Mouse (Mus musculus) liver, embryonic 13.5 days (tissue): ENCODE measurements around the gene Tmem181a. TPM values are rescaled to one million over a fixed set of nuclear protein-coding genes. Genes with fewer than 3 reads are reported as not detected.
"Not testable (repeated sequence)": the region's sequence is repeated elsewhere in the genome, so short reads cannot be mapped to it uniquely, and the experiment has no call there.

ENCODE experiments used
- ATAC-seq: fragments of 200-750 bp; cut with Nextera tagmentation; 2 replicates; pipeline ENCODE4 v1.8.0; 2017; ENCODE audit warnings: low read depth, mild to moderate bottlenecking, moderate number of reproducible peaks, moderate library complexity
- DNase-seq: peaks from one replicate; pipeline ENCODE4 v3.0.0; 2022
- H3K27ac ChIP-seq: fragments of 300-500 bp; sonication (generic); 2 replicates; pipeline ENCODE4 v1.5.1; 2015; ENCODE audit warnings: moderate library complexity, mild to moderate bottlenecking, inconsistent platforms
- H3K27me3 ChIP-seq: fragments of 300-500 bp; sonication (generic); 2 replicates; pipeline ENCODE4 v1.6.1; 2015; ENCODE audit warnings: mild to moderate bottlenecking, inconsistent platforms
- H3K36me3 ChIP-seq: fragments of 300-500 bp; sonication (generic); 2 replicates; pipeline ENCODE4 v1.6.1; 2015; ENCODE audit warnings: mild to moderate bottlenecking, inconsistent platforms
- H3K4me1 ChIP-seq: fragments of 300-500 bp; sonication (generic); replicated peaks from 2 replicates; pipeline ENCODE4 v1.6.1; 2015; ENCODE audit warnings: inconsistent platforms
- H3K4me2 ChIP-seq: fragments of 300-500 bp; sonication (generic); 2 replicates; pipeline ENCODE4 v1.6.1; 2015; ENCODE audit warnings: inconsistent platforms, mild to moderate bottlenecking, moderate library complexity
- H3K4me3 ChIP-seq: fragments of 300-500 bp; sonication (generic); replicated peaks from 2 replicates; pipeline ENCODE4 v1.5.1; 2015; ENCODE audit warnings: mild to moderate bottlenecking, inconsistent platforms
- H3K9ac ChIP-seq: fragments of 300-500 bp; sonication (generic); 2 replicates; pipeline ENCODE4 v1.6.1; 2015; ENCODE audit warnings: mild to moderate bottlenecking, inconsistent platforms
- H3K9me3 ChIP-seq: fragments of 300-500 bp; sonication (generic); replicated peaks from 2 replicates; pipeline ENCODE4 v1.6.1; 2016; ENCODE audit warnings: inconsistent platforms
- WGBS: fragments of 180-500 bp; shearing (Covaris S2); methylation state at CpG from one replicate; pipeline ENCODE4 v1.1.7; 2015; ENCODE audit not compliant: insufficient replicate concordance; 5-methylcytosine and 5-hydroxymethylcytosine counted together
- polyA plus RNA-seq: library from polyadenylated mRNA; unstranded; fragments of >200 nt; fragmentation: Nextera tagmentation; extraction: Ambion mirVana; gene quantifications from 2 replicates; pipeline ENCODE4 v1.2.1, GENCODE M21; 2015

Tmem181a gene
- polyA plus RNA-seq, 1 experiment from 2014 or later, result 3.3 TPM

DNA sequence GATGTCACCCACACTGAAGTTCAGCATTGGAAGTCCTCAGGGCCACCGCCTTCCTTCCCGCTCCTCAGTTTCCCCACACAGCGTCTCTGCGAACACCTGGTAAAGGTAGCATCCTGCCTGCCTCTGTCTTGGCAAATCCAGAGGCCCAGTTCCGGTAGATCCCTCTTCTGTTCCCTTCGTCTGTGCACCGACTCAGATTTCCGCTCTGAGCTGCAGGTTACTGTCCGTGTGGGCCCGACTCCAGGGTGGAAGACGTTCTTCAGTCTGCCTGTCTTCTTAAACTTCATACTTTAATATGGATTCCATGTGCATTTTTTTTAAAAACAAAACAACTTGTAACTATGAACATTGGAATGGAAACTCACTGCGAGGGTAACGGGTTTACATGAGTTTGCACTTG lies 49.8 kb downstream of the Tmem181a start:
- H3K4me2 ChIP-seq, H3K9ac ChIP-seq, H3K27ac ChIP-seq, H3K36me3 ChIP-seq, H3K4me3 ChIP-seq, DNase-seq, ATAC-seq, H3K27me3 ChIP-seq, H3K4me1 ChIP-seq, H3K9me3 ChIP-seq: not testable (repeated sequence)
- 85% methylated on average over 11 of the region's 13 CpGs for WGBS

DNA sequence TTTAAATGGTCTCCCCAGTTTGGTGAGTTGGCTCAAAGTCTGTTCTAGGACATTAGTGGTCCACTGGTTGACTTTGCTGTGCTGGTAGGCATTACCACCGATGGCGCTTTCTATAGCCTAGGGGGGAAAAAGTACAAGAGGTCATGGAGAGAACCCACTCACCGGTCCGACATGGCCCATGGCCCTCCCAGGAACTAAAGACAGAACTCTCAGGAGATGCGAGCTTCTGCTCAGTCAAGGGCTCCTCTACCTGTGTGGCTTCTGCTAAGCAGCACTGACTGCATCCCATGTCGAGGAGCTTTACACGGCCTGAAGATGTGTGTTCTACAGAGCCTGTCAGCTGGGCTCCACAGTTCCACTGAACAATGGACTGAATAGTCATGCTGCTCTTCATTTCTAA lies 55.1 kb downstream of the Tmem181a start:
- H3K4me3 ChIP-seq, H3K4me1 ChIP-seq, H3K36me3 ChIP-seq, DNase-seq, H3K27me3 ChIP-seq, ATAC-seq, H3K9ac ChIP-seq, H3K9me3 ChIP-seq, H3K4me2 ChIP-seq, H3K27ac ChIP-seq: not testable (repeated sequence)
- WGBS, result 91% methylated on average over 7 of the region's 7 CpGs

DNA sequence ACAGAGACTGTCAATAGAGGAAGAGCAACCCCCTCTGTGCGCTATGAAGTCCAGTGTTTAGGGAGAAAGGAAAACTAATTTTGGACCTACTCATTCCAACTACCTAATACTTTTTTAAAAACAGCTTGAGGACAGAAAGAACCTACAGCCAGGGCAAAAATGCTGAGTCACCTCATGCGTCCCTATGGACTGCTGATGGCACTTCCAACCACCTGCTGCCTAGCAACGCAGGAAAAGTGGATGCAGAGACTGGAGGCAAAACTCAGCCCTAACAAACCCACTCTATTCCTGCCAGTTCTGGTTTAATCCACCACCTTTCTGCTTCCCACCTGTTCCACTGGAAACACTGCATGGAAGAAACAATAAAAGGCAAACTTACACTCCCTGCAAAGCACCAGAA lies 56.1 kb downstream of the Tmem181a start:
- not testable (repeated sequence) for H3K4me2 ChIP-seq, H3K4me1 ChIP-seq, H3K27me3 ChIP-seq, H3K36me3 ChIP-seq, H3K27ac ChIP-seq, DNase-seq, H3K9ac ChIP-seq, ATAC-seq, H3K4me3 ChIP-seq, H3K9me3 ChIP-seq
- WGBS, result 78% methylated on average over 3 of the region's 3 CpGs

GRCm38 (mm10) chr17:6314493-6314892 lies 57.8 kb downstream of the Tmem181a start:
- ATAC-seq, H3K4me2 ChIP-seq, H3K4me3 ChIP-seq, H3K27me3 ChIP-seq, H3K27ac ChIP-seq, H3K9me3 ChIP-seq, DNase-seq, H3K9ac ChIP-seq, H3K4me1 ChIP-seq, H3K36me3 ChIP-seq: not testable (repeated sequence)
- WGBS, result 64% methylated on average over 2 of the region's 3 CpGs

DNA sequence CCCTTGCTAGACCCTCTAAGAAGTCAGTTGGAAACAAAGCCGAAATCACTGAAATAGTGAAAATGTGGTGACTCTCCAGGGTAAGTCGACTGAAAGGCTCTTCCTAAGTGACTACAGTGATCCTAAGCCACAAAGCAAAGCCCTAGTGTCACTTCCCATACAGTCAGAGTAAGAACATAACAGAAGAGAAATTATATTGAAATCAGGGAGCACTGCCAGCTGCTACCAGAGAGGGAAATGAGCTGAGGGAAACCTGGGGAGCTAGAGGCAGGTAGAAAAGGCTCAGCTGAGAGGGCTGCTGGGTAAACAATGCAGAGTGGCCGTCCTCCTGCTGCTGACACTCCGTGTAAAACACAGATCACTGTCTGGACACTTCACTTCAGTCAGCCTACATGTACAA lies 59.0 kb downstream of the Tmem181a start:
- H3K4me3 ChIP-seq, H3K9me3 ChIP-seq, H3K27ac ChIP-seq, H3K27me3 ChIP-seq, ATAC-seq, H3K9ac ChIP-seq, H3K4me2 ChIP-seq, H3K36me3 ChIP-seq, H3K4me1 ChIP-seq, DNase-seq: not testable (repeated sequence)
- WGBS, result 50% methylated on average over 3 of the region's 4 CpGs

DNA sequence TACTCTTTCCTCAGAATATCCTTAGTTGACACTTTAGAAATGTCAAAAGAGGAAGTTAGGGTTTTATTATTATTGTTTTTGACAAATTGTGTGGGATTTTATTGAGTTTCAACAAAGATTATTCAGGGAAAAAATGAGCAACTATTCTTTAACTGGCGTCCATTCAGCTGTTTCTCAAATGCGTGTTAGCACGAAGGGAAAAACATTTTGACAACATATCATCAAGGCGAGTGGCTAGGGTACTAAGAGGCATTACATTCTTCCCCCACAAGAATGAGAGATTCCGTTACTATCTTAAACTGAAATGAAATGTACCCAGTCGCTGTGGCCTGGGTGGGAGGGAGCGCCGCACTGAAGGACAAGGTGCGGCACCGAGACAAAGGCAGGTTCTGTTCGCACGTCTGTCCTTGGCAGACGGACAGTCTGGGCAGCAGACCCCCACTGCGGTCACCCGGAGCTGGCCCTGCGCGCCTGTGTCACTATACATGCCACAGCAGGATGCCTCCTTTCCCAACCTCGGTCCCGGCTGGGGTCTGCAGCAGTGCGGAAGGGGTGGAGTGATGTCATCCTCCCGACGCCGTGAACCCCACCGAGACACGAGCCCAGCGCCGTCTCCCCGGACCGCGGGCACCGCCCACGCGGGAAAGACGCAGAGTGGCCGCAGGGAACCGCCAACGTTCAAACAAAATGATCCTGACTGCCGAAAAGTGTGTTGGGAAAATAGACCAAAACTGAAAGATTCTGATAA lies 59.9 kb downstream of the Tmem181a start:
- not testable (repeated sequence) for H3K9me3 ChIP-seq, H3K4me1 ChIP-seq, H3K27me3 ChIP-seq, H3K36me3 ChIP-seq, H3K27ac ChIP-seq
- ATAC-seq (peak; percentile 54), DNase-seq (peak; percentile 43)
- Histone ChIP-seq H3K9ac (peak overlapping the region; percentile 74), H3K4me2 (peak overlapping the region; percentile 76), H3K4me3 (peak overlapping the region; percentile 63)
- WGBS, result 3% methylated on average over 38 of the region's 38 CpGs

DNA sequence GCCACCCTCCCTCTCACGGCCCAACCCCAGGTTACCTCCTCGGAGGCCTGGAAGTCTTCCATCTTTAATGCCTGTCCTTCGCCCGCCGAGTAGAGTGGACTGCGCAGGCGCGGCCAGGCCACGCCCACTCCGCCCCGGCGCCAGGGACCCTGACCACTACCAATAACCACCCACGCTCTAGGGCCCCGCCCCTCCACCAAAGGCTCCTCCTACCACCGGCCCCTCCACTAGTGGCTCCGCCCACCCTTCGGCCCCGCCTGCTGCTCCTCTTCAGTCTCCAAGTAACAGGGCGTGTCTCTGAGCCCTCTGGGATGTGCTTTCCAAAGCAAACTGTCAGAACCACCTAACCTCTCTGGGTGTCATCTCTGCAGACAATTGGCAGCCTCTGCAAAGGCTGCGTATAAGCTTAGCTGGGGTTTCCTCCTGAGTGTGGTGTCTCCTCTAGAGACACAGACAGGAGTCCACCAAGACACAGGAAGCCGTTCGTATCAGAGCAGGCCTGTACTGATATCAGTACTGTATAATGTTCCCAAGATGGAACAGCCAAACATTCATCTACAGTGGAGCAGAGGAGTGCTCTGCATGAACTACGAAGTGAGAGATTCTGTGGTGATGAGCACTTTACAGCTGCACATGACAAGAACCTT lies 60.8 kb downstream of the Tmem181a start, which contains the start of gene Dynlt1a:
TSS of gene Dynlt1a (minus strand) at position 162 of the 647 bp plus-strand sequence.
- peak; percentile 98 for DNase-seq
- not testable (repeated sequence) for H3K9me3 ChIP-seq, H3K36me3 ChIP-seq, H3K4me1 ChIP-seq, H3K27ac ChIP-seq, H3K27me3 ChIP-seq
- Histone ChIP-seq H3K4me2 (peak within 1 kb of the TSS; percentile 76), H3K9ac (peak within 1 kb of the TSS; percentile 74), H3K4me3 (peak within 1 kb of the TSS; percentile 63)
- peak; percentile 95 for ATAC-seq
- WGBS, result 3% methylated on average over 23 of the region's 23 CpGs

GRCm38 (mm10) chr17:6321081-6321777 lies 64.6 kb downstream of the Tmem181a start:
- not testable (repeated sequence) for H3K36me3 ChIP-seq, H3K27ac ChIP-seq, ATAC-seq, H3K4me1 ChIP-seq, H3K9ac ChIP-seq, H3K4me3 ChIP-seq, DNase-seq, H3K27me3 ChIP-seq, H3K9me3 ChIP-seq, H3K4me2 ChIP-seq
- WGBS, result 12% methylated on average over 6 of the region's 60 CpGs

GRCm38 (mm10) chr17:6321778-6322101 lies 65.1 kb downstream of the Tmem181a start:
- not testable (repeated sequence) for H3K4me2 ChIP-seq, H3K36me3 ChIP-seq, ATAC-seq, H3K27me3 ChIP-seq, DNase-seq, H3K4me1 ChIP-seq, H3K9me3 ChIP-seq, H3K27ac ChIP-seq, H3K9ac ChIP-seq, H3K4me3 ChIP-seq
- no CpG with 5 or more reads among the region's 10 CpGs for WGBS

- DNase-seq, H3K4me1 ChIP-seq, H3K27me3 ChIP-seq, H3K4me3 ChIP-seq, H3K9me3 ChIP-seq, H3K36me3 ChIP-seq, H3K27ac ChIP-seq, ATAC-seq, H3K9ac ChIP-seq, H3K4me2 ChIP-seq: not testable (repeated sequence)
- WGBS, result 62% methylated on average over 10 of the region's 10 CpGs
Observed at GRCm38 (mm10) chr17:6325021-6325420, 68.4 kb downstream of the Tmem181a start.

- 69% methylated on average over 6 of the region's 6 CpGs for WGBS
- ATAC-seq, H3K27ac ChIP-seq, DNase-seq, H3K9ac ChIP-seq, H3K27me3 ChIP-seq, H3K4me3 ChIP-seq, H3K4me1 ChIP-seq, H3K36me3 ChIP-seq, H3K4me2 ChIP-seq, H3K9me3 ChIP-seq: not testable (repeated sequence)
Observed at GRCm38 (mm10) chr17:6325543-6325942, 68.9 kb downstream of the Tmem181a start.
